Mouse (Mus musculus) testis, adult 2 months (tissue): ENCODE measurements around the gene Tppp2. TPM values are rescaled to one million over a fixed set of nuclear protein-coding genes. Genes with fewer than 3 reads are reported as not detected.
A peak's percentile ranks its signal among the peaks of the same experiment; 100 is the strongest.

ENCODE experiments used
- H3K27ac ChIP-seq: fragments of 200-500 bp; 2 replicates; pipeline ENCODE4 v1.5.1; 2012; ENCODE audit warnings: low read depth, low read length; ENCODE audit not compliant: control insufficient read depth, insufficient read depth
- H3K27me3 ChIP-seq: fragments of 200-500 bp; 2 replicates; pipeline ENCODE4 v1.6.1; 2012; ENCODE audit warnings: mild to moderate bottlenecking, low read length, moderate library complexity; ENCODE audit not compliant: control insufficient read depth, insufficient read depth
- H3K36me3 ChIP-seq: fragments of 200-500 bp; 2 replicates; pipeline ENCODE4 v1.6.1; 2012; ENCODE audit warnings: mild to moderate bottlenecking, low read length; ENCODE audit not compliant: control insufficient read depth, insufficient read depth
- H3K4me1 ChIP-seq: fragments of 200-500 bp; 2 replicates; pipeline ENCODE4 v1.6.1; 2012; ENCODE audit warnings: low read length; ENCODE audit not compliant: control insufficient read depth, insufficient read depth
- H3K4me3 ChIP-seq: fragments of 200-500 bp; 2 replicates; pipeline ENCODE4 v1.5.1; 2012; ENCODE audit warnings: low read depth, mild to moderate bottlenecking, low read length, moderate library complexity, mixed read lengths; ENCODE audit not compliant: control insufficient read depth
- CTCF ChIP-seq: fragments of 200-500 bp; IDR thresholded peaks from 2 replicates; pipeline ENCODE4 v1.5.1; 2012; ENCODE audit warnings: low read depth, mild to moderate bottlenecking, inconsistent platforms, low read length, moderate library complexity; ENCODE audit not compliant: control insufficient read depth, insufficient read depth, insufficient replicate concordance
- POLR2A ChIP-seq: fragments of 200-500 bp; IDR thresholded peaks from 2 replicates; pipeline ENCODE4 v1.6.1; 2012; ENCODE audit warnings: low read depth, mild to moderate bottlenecking, inconsistent platforms, low read length, moderate library complexity; ENCODE audit not compliant: control insufficient read depth
- polyA plus RNA-seq: library from polyadenylated mRNA; depleted of rRNA; stranded (reverse); fragments of >200 nt; gene quantifications from 2 replicates; pipeline ENCODE4 v1.2.3, GENCODE M21; 2012

The Tppp2 gene
- polyA plus RNA-seq, 1 experiment, result 181 TPM

DNA sequence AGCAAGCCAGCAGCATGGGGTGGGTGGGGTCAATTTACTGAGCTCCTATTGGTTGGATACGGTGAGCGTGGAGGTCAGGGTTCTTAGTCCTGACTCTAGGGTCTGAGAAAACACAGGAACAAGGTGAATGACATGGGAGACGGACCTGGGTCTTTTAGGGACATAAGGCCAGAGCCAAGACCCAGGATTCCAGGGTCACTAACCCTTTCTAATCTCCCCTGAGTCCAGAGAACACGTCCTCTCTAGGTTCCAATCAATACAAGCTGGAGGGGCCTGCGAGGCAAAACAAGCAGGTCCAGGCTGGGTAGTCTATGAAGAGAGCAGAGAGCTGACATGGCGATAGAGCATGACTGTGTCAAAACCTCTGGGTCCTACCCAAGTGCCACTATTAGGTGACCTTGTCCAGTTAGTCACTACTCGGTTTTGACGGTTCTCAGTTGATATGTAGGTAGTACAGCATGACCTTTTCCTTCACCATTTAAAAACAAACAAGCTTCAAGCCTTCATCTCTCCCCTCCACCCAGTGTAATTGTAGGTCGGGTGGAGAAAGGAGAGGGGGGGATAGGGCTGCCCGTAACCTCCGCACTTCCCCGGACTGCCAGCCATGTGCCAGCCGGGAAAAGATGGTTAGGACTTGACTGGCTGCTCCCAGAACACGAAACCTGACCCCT is 5.7 kb upstream of the Tppp2 start:
- Histone ChIP-seq H3K27me3 (no peaks in the 10 kb centered on the region), H3K27ac (no peak overlapping the region), H3K4me1 (peaks cover 15% of the 10 kb centered on the region), H3K36me3 (no peaks in the 10 kb centered on the region), H3K4me3 (peak overlapping the region; percentile 76)
- TF ChIP-seq POLR2A (no peak), CTCF (no peak)

DNA sequence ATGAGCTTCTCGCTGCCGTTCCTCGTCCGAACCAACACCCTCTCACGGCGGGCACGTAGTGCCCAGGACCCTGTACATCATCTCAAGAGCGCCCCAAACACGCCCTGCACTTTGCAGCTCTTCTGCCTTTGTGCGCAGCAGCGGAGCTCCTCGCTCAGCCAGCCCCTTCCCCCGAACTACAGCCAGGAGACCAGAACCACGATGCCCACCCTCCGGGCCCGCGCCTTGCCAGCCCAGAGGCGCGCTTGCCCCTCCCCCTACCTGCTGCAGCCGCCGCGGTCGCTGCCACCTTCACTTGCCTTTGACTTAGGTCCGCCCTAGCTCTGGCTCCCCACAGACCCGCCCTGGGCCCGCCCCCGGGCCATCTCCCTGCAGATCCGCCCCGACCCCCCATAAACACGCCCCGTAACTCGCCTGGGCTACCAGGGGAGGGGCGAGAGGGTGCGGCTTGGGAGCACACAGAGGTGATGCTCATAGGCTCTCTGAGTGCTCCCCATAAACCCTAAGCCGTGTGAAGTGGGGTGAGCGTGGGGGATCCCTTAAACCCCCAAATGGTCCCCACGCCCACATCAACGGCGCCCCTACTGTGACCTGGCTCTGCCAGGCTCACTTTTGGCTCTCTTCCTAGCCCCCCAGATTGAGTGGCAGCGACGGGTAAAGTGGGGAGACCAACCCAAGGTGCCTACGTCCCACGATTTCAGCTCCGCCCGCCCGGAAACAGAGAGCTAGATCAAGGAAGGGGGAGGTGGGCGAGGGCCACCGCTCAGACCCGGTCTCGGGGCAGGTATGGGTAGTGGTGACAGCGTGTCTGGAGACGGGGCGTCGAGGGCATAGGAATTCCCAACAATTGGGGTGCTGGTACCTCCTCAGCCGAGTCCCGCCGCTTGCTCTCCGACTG is 4.9 kb upstream of the Tppp2 start:
- Histone ChIP-seq H3K4me3 (peak overlapping the region; percentile 76), H3K27ac (peak overlapping the region; percentile 72), H3K36me3 (no peaks in the 10 kb centered on the region), H3K4me1 (peaks cover 15% of the 10 kb centered on the region), H3K27me3 (no peaks in the 10 kb centered on the region)
- no peak; the same call in 1 of the 2 replicates for TF ChIP-seq POLR2A
- no peak for TF ChIP-seq CTCF

DNA sequence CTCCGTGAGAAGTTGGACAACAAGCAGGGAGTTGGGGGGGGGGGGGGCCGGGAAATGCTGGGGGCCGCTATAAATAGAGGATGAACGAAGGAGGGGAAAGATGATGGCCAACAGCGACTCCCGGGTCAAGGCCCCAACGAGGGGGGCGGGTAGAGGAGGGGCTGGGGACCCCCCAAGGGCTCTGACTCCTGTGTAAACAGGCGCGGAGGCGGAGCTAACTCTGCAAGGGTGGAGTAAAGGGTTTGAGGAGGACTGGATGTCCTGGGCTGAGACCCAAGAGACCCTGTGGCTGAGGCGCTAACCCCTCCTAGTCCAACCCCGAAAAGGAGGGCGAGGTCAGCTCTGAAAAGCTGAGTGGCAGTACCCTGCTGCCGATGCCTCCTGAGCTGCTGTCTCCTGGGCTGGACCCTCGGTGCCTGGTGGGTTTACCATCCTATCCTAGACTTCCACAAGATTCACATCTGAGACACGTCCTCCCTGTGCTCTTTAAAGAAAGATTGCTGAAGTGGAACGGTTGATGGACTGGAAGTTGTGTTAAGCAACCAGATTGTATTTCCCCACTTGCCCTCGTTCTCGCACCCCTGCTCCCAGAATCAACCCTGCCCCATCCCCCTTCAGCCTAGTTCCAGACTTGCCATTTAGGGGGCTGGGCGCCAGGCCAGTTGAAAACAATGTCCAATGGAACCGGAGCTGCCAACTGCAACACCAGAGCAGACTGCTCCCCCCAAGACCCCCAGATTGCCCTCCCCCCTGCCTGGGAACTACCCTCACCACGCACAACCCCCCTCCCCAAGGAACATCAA is 4.1 kb upstream of the Tppp2 start, which contains the start of gene Ndrg2:
Ndrg2 (minus strand) TSS at position 199 of the 803 bp plus-strand sequence.
- no peak for TF ChIP-seq CTCF
- no peak for TF ChIP-seq POLR2A
- Histone ChIP-seq H3K27me3 (no peaks in the 10 kb centered on the region), H3K4me1 (peaks cover 15% of the 10 kb centered on the region), H3K4me3 (peak within 1 kb of the TSS; percentile 76), H3K27ac (peak within 1 kb of the TSS; percentile 76), H3K36me3 (no peaks in the 10 kb centered on the region)

DNA sequence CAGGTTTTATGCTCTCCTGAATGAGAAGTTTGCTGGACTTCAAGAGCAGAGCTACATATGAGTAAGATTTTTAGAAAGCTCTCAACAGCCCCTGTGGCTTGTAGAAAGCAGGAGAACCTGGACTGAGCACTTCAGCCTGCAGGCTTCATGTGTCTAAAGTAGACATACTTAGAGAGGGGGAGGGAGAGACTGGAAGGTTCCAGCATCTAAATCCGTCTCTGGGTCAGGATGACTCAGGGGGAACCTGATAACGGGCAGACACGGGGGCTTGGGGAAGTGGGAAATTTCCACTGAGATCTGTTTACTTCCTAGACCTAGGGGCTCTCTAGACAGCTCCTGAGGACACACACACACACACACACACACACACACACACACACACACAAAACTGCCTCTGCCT is 3.2 kb upstream of the Tppp2 start:
- H3K27ac ChIP-seq, result no peak overlapping the region
- TF ChIP-seq CTCF (no peak), POLR2A (no peak)
- peaks cover 15% of the 10 kb centered on the region for H3K4me1 ChIP-seq
- no peaks in the 10 kb centered on the region for H3K27me3 ChIP-seq
- no peak overlapping the region for H3K4me3 ChIP-seq
- no peaks in the 10 kb centered on the region for H3K36me3 ChIP-seq

DNA sequence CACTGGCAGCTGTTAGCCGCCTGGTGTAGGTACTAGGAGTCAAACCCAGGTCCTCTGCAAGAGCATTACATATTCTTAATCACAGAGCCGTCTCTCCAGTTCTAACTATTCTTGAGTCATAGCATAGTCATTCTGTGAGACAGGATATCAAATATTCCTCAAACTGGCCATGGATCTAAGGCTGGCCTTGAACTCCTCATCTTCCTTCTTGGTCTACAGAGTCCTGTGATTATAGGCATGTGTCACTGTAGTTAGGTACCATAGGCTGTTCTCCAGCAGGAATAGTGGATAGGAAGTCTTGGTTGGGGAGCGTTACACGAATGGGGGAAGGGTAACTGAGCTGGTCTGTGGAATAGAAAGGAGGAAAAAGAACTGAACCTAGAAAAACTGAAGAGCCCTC is 1.7 kb upstream of the Tppp2 start:
- H3K4me1 ChIP-seq, result peaks cover 16% of the 10 kb centered on the region
- no peaks in the 10 kb centered on the region for H3K36me3 ChIP-seq
- no peaks in the 10 kb centered on the region for H3K27me3 ChIP-seq
- no peak overlapping the region for H3K27ac ChIP-seq
- H3K4me3 ChIP-seq, result no peak overlapping the region
- TF ChIP-seq POLR2A (no peak), CTCF (no peak)

DNA sequence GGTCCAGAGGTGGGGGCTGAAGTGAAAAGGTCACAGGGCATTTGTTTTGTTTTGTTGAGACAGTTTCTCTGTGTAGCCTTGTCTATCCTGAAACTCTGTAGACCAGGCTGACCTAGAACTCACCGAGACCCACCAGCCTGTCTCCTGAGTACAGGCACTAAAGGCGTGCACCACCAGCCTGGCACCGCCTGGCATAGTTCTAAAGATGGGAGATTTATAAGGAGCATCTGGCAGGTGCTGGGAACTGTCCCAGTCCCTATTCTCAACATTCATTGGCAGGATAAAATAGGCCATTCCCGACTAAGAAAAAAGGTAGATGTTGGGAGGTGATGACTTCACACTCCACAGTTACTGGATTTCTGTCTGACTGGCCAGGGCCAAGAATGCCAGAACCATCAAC is 741 bp downstream of the Tppp2 start:
- Histone ChIP-seq H3K36me3 (no peaks in the 10 kb centered on the region), H3K27me3 (no peaks in the 10 kb centered on the region), H3K27ac (no peak overlapping the region), H3K4me1 (peaks cover 7% of the 10 kb centered on the region), H3K4me3 (peak overlapping the region; percentile 70)
- TF ChIP-seq CTCF (no peak), POLR2A (no peak)
